Mouse (Mus musculus) CH12.LX (cell line): ENCODE results near the gene Suclg2.

Source experiments
- CTCF ChIP-seq, 2 experiments: IDR thresholded peaks in 1 of 2; conservative IDR thresholded peaks in 1 of 2; 2 replicates each; pipeline ENCODE4 v1.5.1; 2011 to 2012; ENCODE audit warnings: low read depth in 2 of 2, low read length in 2 of 2, improper control_type of control experiment in 1 of 2, inconsistent platforms in 1 of 2, mild to moderate bottlenecking in 1 of 2, moderate library complexity in 1 of 2
- E2F4 ChIP-seq: IDR thresholded peaks from 2 replicates; pipeline ENCODE4 v1.6.1; 2011; ENCODE audit warnings: low read depth, low read length, improper control_type of control experiment; ENCODE audit not compliant: insufficient replicate concordance
- EP300 ChIP-seq: IDR thresholded peaks from 2 replicates; pipeline ENCODE4 v1.6.1; 2011; ENCODE audit warnings: low read length, improper control_type of control experiment
- HCFC1 ChIP-seq: IDR thresholded peaks from 2 replicates; pipeline ENCODE4 v1.6.1; 2012; ENCODE audit warnings: low read depth, mild to moderate bottlenecking, inconsistent platforms, low read length, improper control_type of control experiment
- KAT2A ChIP-seq: IDR thresholded peaks from 2 replicates; pipeline ENCODE4 v1.6.1; 2012; ENCODE audit warnings: low read length, improper control_type of control experiment, inconsistent platforms; ENCODE audit not compliant: insufficient replicate concordance
- MAFK ChIP-seq: IDR thresholded peaks from 2 replicates; pipeline ENCODE4 v1.6.1; 2011; ENCODE audit warnings: low read length, improper control_type of control experiment; ENCODE audit not compliant: insufficient replicate concordance
- MAX ChIP-seq: IDR thresholded peaks from 2 replicates; pipeline ENCODE4 v1.6.1; 2011; ENCODE audit warnings: low read length, improper control_type of control experiment
- MAZ ChIP-seq: IDR thresholded peaks from 2 replicates; pipeline ENCODE4 v1.6.1; 2012; ENCODE audit warnings: low read depth, mild to moderate bottlenecking, inconsistent platforms, low read length, improper control_type of control experiment, moderate library complexity
- POLR2A ChIP-seq: IDR thresholded peaks from 2 replicates; pipeline ENCODE4 v1.6.1; 2011; ENCODE audit warnings: low read depth, mild to moderate bottlenecking, improper control_type of control experiment, low read length
- POLR2AphosphoS2 ChIP-seq: IDR thresholded peaks from 2 replicates; pipeline ENCODE4 v1.6.1; 2011; ENCODE audit warnings: low read depth, low read length, improper control_type of control experiment
- USF1 ChIP-seq: IDR thresholded peaks from 2 replicates; pipeline ENCODE4 v1.6.1; 2014; ENCODE audit warnings: low read depth, mild to moderate bottlenecking, inconsistent platforms, low read length, improper control_type of control experiment
- ZC3H11A ChIP-seq: IDR thresholded peaks from 2 replicates; pipeline ENCODE4 v1.6.1; 2012; ENCODE audit warnings: low read depth, mild to moderate bottlenecking, inconsistent platforms, low read length, improper control_type of control experiment
- ZNF384 ChIP-seq: IDR thresholded peaks from 2 replicates; pipeline ENCODE4 v1.6.1; 2012; ENCODE audit warnings: low read depth, low read length, improper control_type of control experiment, inconsistent platforms

DNA sequence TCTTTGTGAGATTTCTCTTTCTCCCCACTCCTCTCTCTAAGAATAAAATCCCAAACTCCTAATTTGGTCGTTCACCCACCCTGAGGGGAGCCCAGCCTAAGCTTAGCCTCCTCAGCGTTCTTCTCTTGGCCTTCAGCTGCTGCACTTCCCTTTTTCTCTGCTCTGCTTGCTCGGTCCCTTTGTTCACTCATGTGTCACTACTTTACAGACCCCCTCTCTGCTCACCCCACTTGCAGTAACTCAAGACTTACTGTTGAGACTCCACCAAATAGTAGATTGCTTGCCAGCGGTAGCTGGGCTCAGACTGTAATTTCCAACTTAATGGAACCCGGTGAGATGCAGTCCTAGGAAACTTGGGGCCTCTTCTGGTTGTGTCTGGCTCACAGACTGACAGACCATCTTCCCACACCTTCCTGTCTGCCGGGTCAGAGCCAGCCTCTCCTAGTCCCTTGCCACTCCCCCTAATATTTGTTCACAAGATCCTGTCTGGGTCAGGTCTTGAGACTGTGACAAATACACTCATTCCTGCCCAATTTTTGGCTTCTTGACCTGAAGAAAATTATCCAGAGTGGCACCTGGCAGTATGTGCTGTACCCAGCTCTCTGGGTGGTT is 166.2 kb downstream of the Suclg2 start:
- TF ChIP-seq USF1 (no peak), E2F4 (no peak), ZNF384 (no peak), CTCF (conservative IDR thresholded peaks at IDR 0.05 in 1 of 2, IDR thresholded peaks at IDR 0.05 in 1 of 2; ENCODE audit: low read depth in 2 of 2, low read length in 2 of 2) (no peak), MAX (no peak), POLR2A (no peak), EP300 (peak; percentile 27; the same call in 1 of the 2 replicates), HCFC1 (no peak), MAFK (no peak), MAZ (no peak), POLR2AphosphoS2 (no peak), KAT2A (no peak), ZC3H11A (no peak)
